Mouse (Mus musculus) embryonic facial prominence, embryonic 11.5 days (tissue): ENCODE results near the gene Gsc. TPM values are rescaled to one million over a fixed set of nuclear protein-coding genes. Genes with fewer than 3 reads are reported as not detected.

Experiments used
- ATAC-seq: fragments of 200-750 bp; cut with Nextera tagmentation; replicated peaks from 2 replicates; pipeline ENCODE4 v1.8.0; 2017; ENCODE audit warnings: low read depth; ENCODE audit not compliant: insufficient number of reproducible peaks, low FRiP score, low TSS enrichment
- DNase-seq: peaks from one replicate; pipeline ENCODE4 v3.0.0-alpha.2; 2015; ENCODE audit warnings: low spot score
- H3K27ac ChIP-seq: fragments of 300-500 bp; sonication (generic); replicated peaks from 2 replicates; pipeline ENCODE4 v1.5.1; 2014; ENCODE audit warnings: mild to moderate bottlenecking, low read depth, low read length, control low read depth
- H3K27me3 ChIP-seq: fragments of 300-500 bp; sonication (generic); 2 replicates; pipeline ENCODE4 v1.6.1; 2014; ENCODE audit warnings: mild to moderate bottlenecking, low read length, moderate library complexity, mixed read lengths; ENCODE audit not compliant: control insufficient read depth, insufficient read depth
- H3K36me3 ChIP-seq: fragments of 300-500 bp; sonication (generic); replicated peaks from 2 replicates; pipeline ENCODE4 v1.6.1; 2014; ENCODE audit warnings: low read depth, mild to moderate bottlenecking, low read length, moderate library complexity, mixed read lengths; ENCODE audit not compliant: control insufficient read depth, insufficient read depth
- H3K4me1 ChIP-seq: fragments of 300-500 bp; sonication (generic); 2 replicates; pipeline ENCODE4 v1.6.1; 2014; ENCODE audit warnings: low read length, mixed read lengths; ENCODE audit not compliant: control insufficient read depth, insufficient read depth
- H3K4me2 ChIP-seq: fragments of 300-500 bp; sonication (generic); 2 replicates; pipeline ENCODE4 v1.6.1; 2014; ENCODE audit warnings: low read depth, mild to moderate bottlenecking, control low read depth, low read length, moderate library complexity
- H3K4me3 ChIP-seq: fragments of 300-500 bp; sonication (generic); 2 replicates; pipeline ENCODE4 v1.5.1; 2014; ENCODE audit warnings: low read depth, low read length, control low read depth
- H3K9ac ChIP-seq: fragments of 300-500 bp; sonication (generic); replicated peaks from 2 replicates; pipeline ENCODE4 v1.6.1; 2014; ENCODE audit warnings: mild to moderate bottlenecking, control low read depth, low read length
- H3K9me3 ChIP-seq: fragments of 300-500 bp; sonication (generic); replicated peaks from 2 replicates; pipeline ENCODE4 v1.6.1; 2016; ENCODE audit warnings: mild to moderate bottlenecking, low read length, inconsistent platforms, mixed read lengths; ENCODE audit not compliant: control insufficient read depth
- WGBS: fragments of 180-500 bp; shearing (Covaris S2); extraction: QIAGEN DNeasy Blood & Tissue Kit; methylation state at CpG from one replicate; pipeline ENCODE4 v1.1.7; 2014; 5-methylcytosine and 5-hydroxymethylcytosine counted together
- polyA plus RNA-seq: library from polyadenylated mRNA; unstranded; fragments of >200 nt; fragmentation: Nextera tagmentation; extraction: Ambion mirVana; gene quantifications from 2 replicates; pipeline ENCODE4 v1.2.1, GENCODE M21; 2014

The Gsc gene
- 30.3 and 34.6 TPM in 2 replicates for polyA plus RNA-seq

- peaks cover 2% of the 10 kb centered on the region; the same call in 1 of the 2 replicates for H3K4me1 ChIP-seq
- DNase-seq: peak; percentile 88
- peaks cover 22% of the 10 kb centered on the region for H3K27me3 ChIP-seq
- H3K9ac ChIP-seq: peak within 1 kb of the TSS; percentile 84
- WGBS: under 1% methylated on average over 84 of the region's 97 CpGs
- peak within 1 kb of the TSS; percentile 83 for H3K4me2 ChIP-seq
- H3K27ac ChIP-seq: peak within 1 kb of the TSS; percentile 87
- H3K9me3 ChIP-seq: no peaks in the 10 kb centered on the region
- H3K4me3 ChIP-seq: peak within 1 kb of the TSS; percentile 65
- no peaks in the 10 kb centered on the region for H3K36me3 ChIP-seq
- peak; percentile 67; the same call in 1 of the 2 replicates for ATAC-seq
These were observed at the start of gene Gsc for GRCm38 (mm10) chr12:104472601-104473424. Gsc (minus strand) TSS chr12:104473330.

- H3K9ac ChIP-seq: no peak overlapping the region
- DNase-seq (no peak), ATAC-seq (no peak)
- H3K36me3 ChIP-seq: no peaks in the 10 kb centered on the region
- H3K4me3 ChIP-seq: no peak overlapping the region
- 92% methylated on average over 5 of the region's 5 CpGs for WGBS
- no peaks in the 10 kb centered on the region for H3K27me3 ChIP-seq
- no peak overlapping the region for H3K27ac ChIP-seq
- no peaks in the 10 kb centered on the region for H3K4me1 ChIP-seq
- H3K9me3 ChIP-seq: no peaks in the 10 kb centered on the region
- no peak overlapping the region for H3K4me2 ChIP-seq
These were observed 46.6 kb upstream of the Gsc start for GRCm38 (mm10) chr12:104519721-104520120.

- no peak overlapping the region for H3K9ac ChIP-seq
- 45% methylated on average over 7 of the region's 7 CpGs for WGBS
- no peaks in the 10 kb centered on the region for H3K4me1 ChIP-seq
- no peak overlapping the region for H3K4me3 ChIP-seq
- H3K4me2 ChIP-seq: no peak overlapping the region
- no peak overlapping the region for H3K27ac ChIP-seq
- DNase-seq (no peak), ATAC-seq (no peak)
- no peaks in the 10 kb centered on the region for H3K36me3 ChIP-seq
- no peaks in the 10 kb centered on the region for H3K27me3 ChIP-seq
- H3K9me3 ChIP-seq: no peaks in the 10 kb centered on the region
These were observed 34.8 kb upstream of the Gsc start for GRCm38 (mm10) chr12:104507911-104508310.

GRCm38 (mm10) chr12:104492009-104492408, 18.9 kb upstream of the Gsc start:
- Histone ChIP-seq H3K9ac (no peak overlapping the region), H3K4me2 (no peak overlapping the region), H3K4me1 (no peaks in the 10 kb centered on the region), H3K9me3 (no peaks in the 10 kb centered on the region), H3K36me3 (no peaks in the 10 kb centered on the region), H3K4me3 (no peak overlapping the region), H3K27ac (no peak overlapping the region), H3K27me3 (no peaks in the 10 kb centered on the region)
- ATAC-seq (no peak), DNase-seq (no peak)
- WGBS: 65% methylated on average over 6 of the region's 6 CpGs

- Histone ChIP-seq H3K9me3 (0 out of 2 replicates have a peak, but pooled peaks cover 2% of the 10 kb centered on the region), H3K4me3 (no peak overlapping the region), H3K36me3 (no peaks in the 10 kb centered on the region), H3K9ac (no peak overlapping the region), H3K4me2 (no peak overlapping the region), H3K27ac (no peak overlapping the region), H3K4me1 (no peaks in the 10 kb centered on the region; the same call in 1 of the 2 replicates), H3K27me3 (no peaks in the 10 kb centered on the region)
- DNase-seq (no peak), ATAC-seq (no peak; the same call in 1 of the 2 replicates)
- 51% methylated on average over 8 of the region's 8 CpGs for WGBS
These were observed 13.1 kb upstream of the Gsc start for GRCm38 (mm10) chr12:104486205-104486604.

- no peaks in the 10 kb centered on the region; the same call in 1 of the 2 replicates for H3K4me1 ChIP-seq
- no peak overlapping the region for H3K27ac ChIP-seq
- H3K9ac ChIP-seq: no peak overlapping the region
- DNase-seq (no peak), ATAC-seq (no peak)
- H3K36me3 ChIP-seq: no peaks in the 10 kb centered on the region
- H3K9me3 ChIP-seq: 0 out of 2 replicates have a peak, but pooled peaks cover 2% of the 10 kb centered on the region
- H3K4me3 ChIP-seq: no peak overlapping the region
- no peaks in the 10 kb centered on the region for H3K27me3 ChIP-seq
- 24% methylated on average over 3 of the region's 3 CpGs for WGBS
- no peak overlapping the region for H3K4me2 ChIP-seq
These were observed 12.0 kb upstream of the Gsc start for GRCm38 (mm10) chr12:104485161-104485560.

- no peaks in the 10 kb centered on the region for H3K36me3 ChIP-seq
- H3K9ac ChIP-seq: no peak overlapping the region
- ATAC-seq: no peak
- WGBS: 75% methylated on average over 10 of the region's 10 CpGs
- H3K27ac ChIP-seq: no peak overlapping the region
- DNase-seq: no peak
- no peak overlapping the region for H3K4me2 ChIP-seq
- H3K27me3 ChIP-seq: peaks cover 13% of the 10 kb centered on the region
- no peaks in the 10 kb centered on the region; the same call in 1 of the 2 replicates for H3K4me1 ChIP-seq
- 0 out of 2 replicates have a peak, but pooled peaks cover 2% of the 10 kb centered on the region for H3K9me3 ChIP-seq
- H3K4me3 ChIP-seq: no peak overlapping the region
These were observed 7.9 kb upstream of the Gsc start for GRCm38 (mm10) chr12:104481007-104481406.

- WGBS: 1% methylated on average over 4 of the region's 4 CpGs
- no peaks in the 10 kb centered on the region for H3K36me3 ChIP-seq
- H3K4me1 ChIP-seq: no peaks in the 10 kb centered on the region
- peaks cover 13% of the 10 kb centered on the region for H3K27me3 ChIP-seq
- ATAC-seq (no peak), DNase-seq (peak; percentile 24)
- no peak overlapping the region for H3K27ac ChIP-seq
- no peak overlapping the region for H3K4me3 ChIP-seq
- H3K4me2 ChIP-seq: no peak overlapping the region
- 0 out of 2 replicates have a peak, but pooled peaks cover 2% of the 10 kb centered on the region for H3K9me3 ChIP-seq
- no peak overlapping the region for H3K9ac ChIP-seq
These were observed 5.1 kb upstream of the Gsc start for GRCm38 (mm10) chr12:104478193-104478592.
